Mouse (Mus musculus) hindbrain, embryonic 13.5 days (tissue): ENCODE measurements around the gene Tanc2. TPM values are rescaled to one million over a fixed set of nuclear protein-coding genes. Genes with fewer than 3 reads are reported as not detected.

Experiments
- ATAC-seq: fragments of 200-750 bp; cut with Nextera tagmentation; 2 replicates; pipeline ENCODE4 v1.8.0; 2017; ENCODE audit warnings: moderate TSS enrichment; ENCODE audit not compliant: low FRiP score
- H3K27ac ChIP-seq: fragments of 300-500 bp; sonication (generic); 2 replicates; pipeline ENCODE4 v1.5.1; 2015; ENCODE audit warnings: inconsistent platforms, mild to moderate bottlenecking, moderate library complexity
- H3K27me3 ChIP-seq: fragments of 300-500 bp; sonication (generic); 2 replicates; pipeline ENCODE4 v1.6.1; 2015; ENCODE audit warnings: mild to moderate bottlenecking, inconsistent platforms
- H3K36me3 ChIP-seq: fragments of 300-500 bp; sonication (generic); 2 replicates; pipeline ENCODE4 v1.6.1; 2015; ENCODE audit warnings: mild to moderate bottlenecking, inconsistent platforms
- H3K4me1 ChIP-seq: fragments of 300-500 bp; sonication (generic); replicated peaks from 2 replicates; pipeline ENCODE4 v1.6.1; 2015; ENCODE audit warnings: inconsistent platforms
- H3K4me2 ChIP-seq: fragments of 300-500 bp; sonication (generic); 2 replicates; pipeline ENCODE4 v1.6.1; 2015; ENCODE audit warnings: inconsistent platforms, mild to moderate bottlenecking, moderate library complexity
- H3K4me3 ChIP-seq: fragments of 300-500 bp; sonication (generic); 2 replicates; pipeline ENCODE4 v1.5.1; 2015; ENCODE audit warnings: mild to moderate bottlenecking, inconsistent platforms
- H3K9ac ChIP-seq: fragments of 300-500 bp; sonication (generic); 2 replicates; pipeline ENCODE4 v1.6.1; 2015; ENCODE audit warnings: mild to moderate bottlenecking, inconsistent platforms
- H3K9me3 ChIP-seq: fragments of 300-500 bp; sonication (generic); 2 replicates; pipeline ENCODE4 v1.6.1; 2016; ENCODE audit warnings: inconsistent platforms
- WGBS: fragments of 180-500 bp; shearing (Covaris S2); methylation state at CpG from one replicate; pipeline ENCODE4 v1.1.7; 2015; 5-methylcytosine and 5-hydroxymethylcytosine counted together
- polyA plus RNA-seq: library from polyadenylated mRNA; unstranded; fragments of >200 nt; fragmentation: Nextera tagmentation; extraction: Ambion mirVana; gene quantifications from 2 replicates; pipeline ENCODE4 v1.2.1, GENCODE M21; 2015

Gene Tanc2
- polyA plus RNA-seq, 1 experiment from 2014 or later: 34.8 TPM

GRCm38 (mm10) chr11:105563546-105563945 lies 26.2 kb upstream of the Tanc2 start:
- Histone ChIP-seq H3K9me3 (0 out of 2 replicates have a peak, but pooled peaks cover 5% of the 10 kb centered on the region), H3K4me2 (no peak overlapping the region), H3K4me1 (peaks cover 5% of the 10 kb centered on the region; the same call in 1 of the 2 replicates), H3K27ac (no peak overlapping the region), H3K9ac (no peak overlapping the region), H3K4me3 (no peak overlapping the region), H3K27me3 (no peaks in the 10 kb centered on the region), H3K36me3 (no peaks in the 10 kb centered on the region)
- 92% methylated on average over 3 of the region's 3 CpGs for WGBS
- no peak for ATAC-seq

GRCm38 (mm10) chr11:105567221-105567641 lies 22.6 kb upstream of the Tanc2 start:
- Histone ChIP-seq H3K9ac (no peak overlapping the region), H3K4me3 (no peak overlapping the region), H3K4me1 (peaks cover 5% of the 10 kb centered on the region; the same call in 1 of the 2 replicates), H3K36me3 (no peaks in the 10 kb centered on the region), H3K9me3 (no peaks in the 10 kb centered on the region), H3K27ac (peak overlapping the region; percentile 37; the same call in 1 of the 2 replicates), H3K4me2 (no peak overlapping the region), H3K27me3 (no peaks in the 10 kb centered on the region)
- no peak for ATAC-seq
- WGBS: 72% methylated on average over 1 of the region's 1 CpGs

- Histone ChIP-seq H3K27ac (no peak overlapping the region), H3K4me2 (no peak overlapping the region), H3K9me3 (no peaks in the 10 kb centered on the region), H3K27me3 (no peaks in the 10 kb centered on the region), H3K36me3 (no peaks in the 10 kb centered on the region), H3K9ac (no peak overlapping the region), H3K4me1 (peaks cover 4% of the 10 kb centered on the region; the same call in 1 of the 2 replicates), H3K4me3 (no peak overlapping the region)
- ATAC-seq: no peak
- 83% methylated on average over 8 of the region's 8 CpGs for WGBS
Observed at GRCm38 (mm10) chr11:105571996-105572395, 17.8 kb upstream of the Tanc2 start.

GRCm38 (mm10) chr11:105574241-105574640 lies 15.5 kb upstream of the Tanc2 start:
- Histone ChIP-seq H3K36me3 (no peaks in the 10 kb centered on the region), H3K27me3 (no peaks in the 10 kb centered on the region), H3K9ac (no peak overlapping the region), H3K9me3 (no peaks in the 10 kb centered on the region), H3K27ac (no peak overlapping the region), H3K4me1 (no peaks in the 10 kb centered on the region), H3K4me2 (no peak overlapping the region), H3K4me3 (no peak overlapping the region)
- no peak for ATAC-seq
- WGBS: 57% methylated on average over 7 of the region's 7 CpGs

- Histone ChIP-seq H3K36me3 (no peaks in the 10 kb centered on the region), H3K9me3 (peaks cover 8% of the 10 kb centered on the region; the same call in 1 of the 2 replicates), H3K27me3 (no peaks in the 10 kb centered on the region), H3K4me1 (no peaks in the 10 kb centered on the region), H3K9ac (no peak overlapping the region), H3K27ac (no peak overlapping the region), H3K4me3 (no peak overlapping the region), H3K4me2 (no peak overlapping the region)
- no peak for ATAC-seq
Observed at GRCm38 (mm10) chr11:105577211-105577610, 12.6 kb upstream of the Tanc2 start.

- no peaks in the 10 kb centered on the region for H3K36me3 ChIP-seq
- H3K9me3 ChIP-seq: peaks cover 8% of the 10 kb centered on the region; the same call in 1 of the 2 replicates
- no peaks in the 10 kb centered on the region for H3K27me3 ChIP-seq
- no peak overlapping the region for H3K4me3 ChIP-seq
- H3K4me2 ChIP-seq: no peak overlapping the region
- no peaks in the 10 kb centered on the region for H3K4me1 ChIP-seq
- ATAC-seq: no peak
- H3K9ac ChIP-seq: no peak overlapping the region
- no peak overlapping the region for H3K27ac ChIP-seq
- 96% methylated on average over 3 of the region's 3 CpGs for WGBS
Observed at GRCm38 (mm10) chr11:105582020-105582419, 7.8 kb upstream of the Tanc2 start.

GRCm38 (mm10) chr11:105589231-105589876 lies 432 bp upstream of the Tanc2 start:
- no peaks in the 10 kb centered on the region for H3K36me3 ChIP-seq
- peaks cover 3% of the 10 kb centered on the region for H3K4me1 ChIP-seq
- peak overlapping the region; percentile 98 for H3K27ac ChIP-seq
- under 1% methylated on average over 42 of the region's 70 CpGs for WGBS
- no peaks in the 10 kb centered on the region for H3K27me3 ChIP-seq
- peak overlapping the region; percentile 98 for H3K4me3 ChIP-seq
- ATAC-seq: peak; percentile 91
- peak overlapping the region; percentile 61 for H3K4me2 ChIP-seq
- H3K9me3 ChIP-seq: no peaks in the 10 kb centered on the region
- peak overlapping the region; percentile 99 for H3K9ac ChIP-seq

GRCm38 (mm10) chr11:105591905-105592304 lies 2.1 kb downstream of the Tanc2 start:
- Histone ChIP-seq H3K27me3 (no peaks in the 10 kb centered on the region), H3K27ac (0 out of 2 replicates have a peak overlapping the region, but pooled peaks have one; percentile 18), H3K4me2 (peak overlapping the region; percentile 61), H3K4me1 (peaks cover 3% of the 10 kb centered on the region), H3K4me3 (peak overlapping the region; percentile 98), H3K9ac (no peak overlapping the region), H3K9me3 (no peaks in the 10 kb centered on the region), H3K36me3 (no peaks in the 10 kb centered on the region)
- no peak for ATAC-seq
- WGBS: 31% methylated on average over 1 of the region's 1 CpGs

GRCm38 (mm10) chr11:105602177-105602576 lies 12.4 kb downstream of the Tanc2 start:
- Histone ChIP-seq H3K4me2 (no peak overlapping the region), H3K27ac (no peak overlapping the region), H3K9ac (no peak overlapping the region), H3K4me3 (no peak overlapping the region), H3K36me3 (no peaks in the 10 kb centered on the region), H3K27me3 (no peaks in the 10 kb centered on the region), H3K9me3 (no peaks in the 10 kb centered on the region), H3K4me1 (no peaks in the 10 kb centered on the region; the same call in none of the 2 replicates)
- no peak for ATAC-seq

GRCm38 (mm10) chr11:105626201-105626600 lies 36.4 kb downstream of the Tanc2 start:
- no peak overlapping the region for H3K4me3 ChIP-seq
- no peaks in the 10 kb centered on the region for H3K36me3 ChIP-seq
- H3K27ac ChIP-seq: no peak overlapping the region
- WGBS: 100% methylated on average over 1 of the region's 1 CpGs
- no peaks in the 10 kb centered on the region for H3K9me3 ChIP-seq
- H3K9ac ChIP-seq: no peak overlapping the region
- ATAC-seq: no peak
- no peaks in the 10 kb centered on the region for H3K27me3 ChIP-seq
- H3K4me1 ChIP-seq: no peaks in the 10 kb centered on the region
- H3K4me2 ChIP-seq: no peak overlapping the region

- no peak overlapping the region for H3K27ac ChIP-seq
- no peak for ATAC-seq
Observed at GRCm38 (mm10) chr11:105643995-105644394, 54.2 kb downstream of the Tanc2 start.

GRCm38 (mm10) chr11:105648026-105648425 lies 58.2 kb downstream of the Tanc2 start:
- H3K27ac ChIP-seq: no peak overlapping the region
- no peaks in the 10 kb centered on the region for H3K27me3 ChIP-seq
- no peak overlapping the region for H3K4me3 ChIP-seq
- H3K4me1 ChIP-seq: no peaks in the 10 kb centered on the region
- no peak overlapping the region for H3K4me2 ChIP-seq
- no peak for ATAC-seq
- H3K9ac ChIP-seq: no peak overlapping the region
- no peaks in the 10 kb centered on the region for H3K9me3 ChIP-seq
- WGBS: 91% methylated on average over 2 of the region's 2 CpGs
- no peaks in the 10 kb centered on the region for H3K36me3 ChIP-seq

More at GRCm38 (mm10) chr11:105643995-105644394, 54.2 kb downstream of the Tanc2 start:
- no peaks in the 10 kb centered on the region for H3K9me3 ChIP-seq
- H3K4me2 ChIP-seq: no peak overlapping the region
- no peaks in the 10 kb centered on the region for H3K27me3 ChIP-seq
- H3K36me3 ChIP-seq: no peaks in the 10 kb centered on the region
- H3K4me1 ChIP-seq: no peaks in the 10 kb centered on the region
- H3K9ac ChIP-seq: no peak overlapping the region
- H3K4me3 ChIP-seq: no peak overlapping the region

GRCm38 (mm10) chr11:105654616-105655015 lies 64.8 kb downstream of the Tanc2 start:
- no peaks in the 10 kb centered on the region for H3K9me3 ChIP-seq
- ATAC-seq: no peak
- H3K27me3 ChIP-seq: no peaks in the 10 kb centered on the region
- no peaks in the 10 kb centered on the region for H3K36me3 ChIP-seq
- no peak overlapping the region for H3K27ac ChIP-seq
- H3K9ac ChIP-seq: no peak overlapping the region
- no peak overlapping the region for H3K4me2 ChIP-seq
- 0 out of 2 replicates have a peak, but pooled peaks cover 3% of the 10 kb centered on the region for H3K4me1 ChIP-seq
- H3K4me3 ChIP-seq: no peak overlapping the region
- WGBS: 92% methylated on average over 2 of the region's 2 CpGs
